Mouse (Mus musculus) hindbrain, embryonic 13.5 days (tissue): Measurements from ENCODE around the gene Rnf2. TPM values are rescaled to one million over a fixed set of nuclear protein-coding genes. Genes with fewer than 3 reads are reported as not detected.

Source experiments
- ATAC-seq: fragments of 200-750 bp; cut with Nextera tagmentation; 2 replicates; pipeline ENCODE4 v1.8.0; 2017; ENCODE audit warnings: moderate TSS enrichment; ENCODE audit not compliant: low FRiP score
- H3K27ac ChIP-seq: fragments of 300-500 bp; sonication (generic); 2 replicates; pipeline ENCODE4 v1.5.1; 2015; ENCODE audit warnings: inconsistent platforms, mild to moderate bottlenecking, moderate library complexity
- H3K27me3 ChIP-seq: fragments of 300-500 bp; sonication (generic); 2 replicates; pipeline ENCODE4 v1.6.1; 2015; ENCODE audit warnings: mild to moderate bottlenecking, inconsistent platforms
- H3K36me3 ChIP-seq: fragments of 300-500 bp; sonication (generic); 2 replicates; pipeline ENCODE4 v1.6.1; 2015; ENCODE audit warnings: mild to moderate bottlenecking, inconsistent platforms
- H3K4me1 ChIP-seq: fragments of 300-500 bp; sonication (generic); replicated peaks from 2 replicates; pipeline ENCODE4 v1.6.1; 2015; ENCODE audit warnings: inconsistent platforms
- H3K4me2 ChIP-seq: fragments of 300-500 bp; sonication (generic); 2 replicates; pipeline ENCODE4 v1.6.1; 2015; ENCODE audit warnings: inconsistent platforms, mild to moderate bottlenecking, moderate library complexity
- H3K4me3 ChIP-seq: fragments of 300-500 bp; sonication (generic); 2 replicates; pipeline ENCODE4 v1.5.1; 2015; ENCODE audit warnings: mild to moderate bottlenecking, inconsistent platforms
- H3K9ac ChIP-seq: fragments of 300-500 bp; sonication (generic); 2 replicates; pipeline ENCODE4 v1.6.1; 2015; ENCODE audit warnings: mild to moderate bottlenecking, inconsistent platforms
- H3K9me3 ChIP-seq: fragments of 300-500 bp; sonication (generic); 2 replicates; pipeline ENCODE4 v1.6.1; 2016; ENCODE audit warnings: inconsistent platforms
- WGBS: fragments of 180-500 bp; shearing (Covaris S2); methylation state at CpG from one replicate; pipeline ENCODE4 v1.1.7; 2015; 5-methylcytosine and 5-hydroxymethylcytosine counted together
- polyA plus RNA-seq: library from polyadenylated mRNA; unstranded; fragments of >200 nt; fragmentation: Nextera tagmentation; extraction: Ambion mirVana; gene quantifications from 2 replicates; pipeline ENCODE4 v1.2.1, GENCODE M21; 2015

Rnf2 gene
- polyA plus RNA-seq, 1 experiment from 2014 or later = 120 TPM

GRCm38 (mm10) chr1:151499815-151500501 lies 797 bp downstream of the Rnf2 start:
- peak; percentile 70 for ATAC-seq
- H3K4me2 ChIP-seq = peak overlapping the region; percentile 60
- peaks cover 22% of the 10 kb centered on the region for H3K4me1 ChIP-seq
- H3K9ac ChIP-seq = peak overlapping the region; percentile 94
- H3K9me3 ChIP-seq = no peaks in the 10 kb centered on the region
- peaks cover 2% of the 10 kb centered on the region; the same call in 1 of the 2 replicates for H3K27me3 ChIP-seq
- H3K27ac ChIP-seq = peak overlapping the region; percentile 97
- H3K4me3 ChIP-seq = peak overlapping the region; percentile 94
- under 1% methylated on average over 52 of the region's 59 CpGs for WGBS
- no peaks in the 10 kb centered on the region for H3K36me3 ChIP-seq

GRCm38 (mm10) chr1:151498381-151498780 lies 2.4 kb downstream of the Rnf2 start:
- Histone ChIP-seq H3K9ac (no peak overlapping the region), H3K4me3 (no peak overlapping the region), H3K27ac (no peak overlapping the region), H3K9me3 (no peaks in the 10 kb centered on the region), H3K36me3 (no peaks in the 10 kb centered on the region), H3K27me3 (peaks cover 2% of the 10 kb centered on the region; the same call in 1 of the 2 replicates), H3K4me1 (peaks cover 31% of the 10 kb centered on the region), H3K4me2 (peak overlapping the region; percentile 60)
- 87% methylated on average over 3 of the region's 3 CpGs for WGBS
- no peak for ATAC-seq

GRCm38 (mm10) chr1:151497942-151498341 lies 2.8 kb downstream of the Rnf2 start:
- no peak overlapping the region for H3K27ac ChIP-seq
- no peaks in the 10 kb centered on the region for H3K9me3 ChIP-seq
- peaks cover 34% of the 10 kb centered on the region for H3K4me1 ChIP-seq
- H3K4me2 ChIP-seq = peak overlapping the region; percentile 60; the same call in 1 of the 2 replicates
- H3K36me3 ChIP-seq = no peaks in the 10 kb centered on the region
- no peak for ATAC-seq
- H3K9ac ChIP-seq = no peak overlapping the region
- no peak overlapping the region for H3K4me3 ChIP-seq
- H3K27me3 ChIP-seq = peaks cover under 1% of the 10 kb centered on the region; the same call in 1 of the 2 replicates
- WGBS = 79% methylated on average over 2 of the region's 2 CpGs

GRCm38 (mm10) chr1:151497028-151497427 lies 3.7 kb downstream of the Rnf2 start:
- H3K4me2 ChIP-seq = no peak overlapping the region
- no peaks in the 10 kb centered on the region for H3K27me3 ChIP-seq
- WGBS = 88% methylated on average over 8 of the region's 8 CpGs
- no peak for ATAC-seq
- H3K27ac ChIP-seq = no peak overlapping the region
- H3K4me1 ChIP-seq = peaks cover 34% of the 10 kb centered on the region
- no peak overlapping the region for H3K4me3 ChIP-seq
- no peaks in the 10 kb centered on the region for H3K36me3 ChIP-seq
- no peak overlapping the region for H3K9ac ChIP-seq
- H3K9me3 ChIP-seq = no peaks in the 10 kb centered on the region

- Histone ChIP-seq H3K27ac (no peak overlapping the region), H3K36me3 (no peaks in the 10 kb centered on the region), H3K27me3 (no peaks in the 10 kb centered on the region), H3K4me3 (no peak overlapping the region), H3K4me2 (no peak overlapping the region), H3K4me1 (peaks cover 37% of the 10 kb centered on the region), H3K9ac (no peak overlapping the region), H3K9me3 (no peaks in the 10 kb centered on the region)
- ATAC-seq = no peak
- WGBS = 90% methylated on average over 2 of the region's 2 CpGs
These were observed 5.0 kb downstream of the Rnf2 start for GRCm38 (mm10) chr1:151495635-151496285.

GRCm38 (mm10) chr1:151494711-151495110 lies 6.0 kb downstream of the Rnf2 start:
- no peak overlapping the region for H3K4me3 ChIP-seq
- no peaks in the 10 kb centered on the region for H3K36me3 ChIP-seq
- no peak overlapping the region for H3K4me2 ChIP-seq
- 76% methylated on average over 6 of the region's 6 CpGs for WGBS
- no peak overlapping the region for H3K9ac ChIP-seq
- H3K4me1 ChIP-seq = peaks cover 39% of the 10 kb centered on the region
- no peaks in the 10 kb centered on the region for H3K9me3 ChIP-seq
- no peak overlapping the region for H3K27ac ChIP-seq
- no peaks in the 10 kb centered on the region for H3K27me3 ChIP-seq
- ATAC-seq = no peak

- Histone ChIP-seq H3K4me1 (peaks cover 35% of the 10 kb centered on the region), H3K27me3 (no peaks in the 10 kb centered on the region), H3K27ac (no peak overlapping the region), H3K9ac (no peak overlapping the region), H3K36me3 (no peaks in the 10 kb centered on the region), H3K4me2 (no peak overlapping the region), H3K4me3 (no peak overlapping the region), H3K9me3 (no peaks in the 10 kb centered on the region)
- ATAC-seq = no peak
These were observed 6.9 kb downstream of the Rnf2 start for GRCm38 (mm10) chr1:151493826-151494225.

- no peak overlapping the region for H3K4me3 ChIP-seq
- H3K4me2 ChIP-seq = no peak overlapping the region
- peaks cover 25% of the 10 kb centered on the region for H3K4me1 ChIP-seq
- WGBS = 27% methylated on average over 1 of the region's 1 CpGs
- no peaks in the 10 kb centered on the region for H3K36me3 ChIP-seq
- no peak overlapping the region for H3K9ac ChIP-seq
- no peaks in the 10 kb centered on the region for H3K27me3 ChIP-seq
- ATAC-seq = no peak
- no peak overlapping the region for H3K27ac ChIP-seq
- no peaks in the 10 kb centered on the region for H3K9me3 ChIP-seq
These were observed 8.3 kb downstream of the Rnf2 start for GRCm38 (mm10) chr1:151492419-151492818.

GRCm38 (mm10) chr1:151489806-151490205 lies 10.9 kb downstream of the Rnf2 start:
- Histone ChIP-seq H3K4me1 (peaks cover 17% of the 10 kb centered on the region), H3K36me3 (no peaks in the 10 kb centered on the region), H3K9me3 (no peaks in the 10 kb centered on the region), H3K4me3 (no peak overlapping the region), H3K27me3 (no peaks in the 10 kb centered on the region), H3K9ac (no peak overlapping the region), H3K27ac (no peak overlapping the region), H3K4me2 (no peak overlapping the region)
- no peak for ATAC-seq
- 85% methylated on average over 6 of the region's 6 CpGs for WGBS

- WGBS = 72% methylated on average over 5 of the region's 5 CpGs
These were observed 16.0 kb downstream of the Rnf2 start for GRCm38 (mm10) chr1:151484754-151485153.

GRCm38 (mm10) chr1:151483568-151483967 lies 17.2 kb downstream of the Rnf2 start:
- no peak for ATAC-seq
- H3K4me1 ChIP-seq = peaks cover 7% of the 10 kb centered on the region; the same call in 1 of the 2 replicates
- H3K27me3 ChIP-seq = no peaks in the 10 kb centered on the region
- H3K36me3 ChIP-seq = peaks cover 14% of the 10 kb centered on the region
- 68% methylated on average over 1 of the region's 1 CpGs for WGBS
- no peak overlapping the region for H3K4me3 ChIP-seq
- no peak overlapping the region for H3K9ac ChIP-seq
- H3K4me2 ChIP-seq = no peak overlapping the region
- no peaks in the 10 kb centered on the region for H3K9me3 ChIP-seq
- no peak overlapping the region for H3K27ac ChIP-seq

More at GRCm38 (mm10) chr1:151484754-151485153, 16.0 kb downstream of the Rnf2 start:
- Histone ChIP-seq H3K36me3 (peaks cover 14% of the 10 kb centered on the region), H3K27ac (0 out of 2 replicates have a peak overlapping the region, but pooled peaks have one; percentile 30), H3K9ac (no peak overlapping the region), H3K4me1 (0 out of 2 replicates have a peak, but pooled peaks cover 3% of the 10 kb centered on the region), H3K9me3 (no peaks in the 10 kb centered on the region), H3K27me3 (no peaks in the 10 kb centered on the region), H3K4me3 (no peak overlapping the region), H3K4me2 (no peak overlapping the region)
- no peak for ATAC-seq

- WGBS = 97% methylated on average over 1 of the region's 1 CpGs
These were observed 18.3 kb downstream of the Rnf2 start for GRCm38 (mm10) chr1:151482497-151482896.

More at GRCm38 (mm10) chr1:151482497-151482896, 18.3 kb downstream of the Rnf2 start:
- Histone ChIP-seq H3K4me2 (no peak overlapping the region), H3K4me1 (peaks cover 7% of the 10 kb centered on the region; the same call in 1 of the 2 replicates), H3K9ac (no peak overlapping the region), H3K36me3 (peaks cover 17% of the 10 kb centered on the region), H3K27ac (no peak overlapping the region), H3K9me3 (no peaks in the 10 kb centered on the region), H3K4me3 (no peak overlapping the region), H3K27me3 (no peaks in the 10 kb centered on the region)
- no peak for ATAC-seq
